Mouse (Mus musculus): ENCODE results near the gene Poc1b. TPM values are rescaled to one million over a fixed set of nuclear protein-coding genes. Genes with fewer than 3 reads are reported as not detected.

Gene Poc1b
- total and polyA plus RNA-seq, 2 experiments from 2014 or later = 12.0 to 12.4 TPM

- no peak overlapping the region for H3K27ac ChIP-seq (ENCODE audit: low read depth, low read length)
- no peak for TF ChIP-seq CTCF (IDR thresholded peaks at IDR 0.05; ENCODE audit: low read depth)
- no peaks in the 10 kb centered on the region for H3K36me3 ChIP-seq (ENCODE audit: insufficient read depth)
- WGBS = 13% methylated on average over 1 of the region's 1 CpGs
- no peak overlapping the region for H3K4me3 ChIP-seq (ENCODE audit: low read depth, low read length)
- H3K27me3 ChIP-seq (ENCODE audit: insufficient read depth, low read length) = no peaks in the 10 kb centered on the region
- peaks cover 3% of the 10 kb centered on the region; the same call in 1 of the 2 replicates for H3K4me1 ChIP-seq (ENCODE audit: insufficient read depth)
- H3K4me2 ChIP-seq (ENCODE audit: low read depth) = no peak overlapping the region
- ATAC-seq (no peak), DNase-seq (no peak)
- no peaks in the 10 kb centered on the region for H3K9me3 ChIP-seq (ENCODE audit: low read length)
- no peak overlapping the region for H3K9ac ChIP-seq
These were observed 95.0 kb downstream of the Poc1b start for GRCm38 (mm10) chr10:99201786-99202185.

- no peak overlapping the region for H3K4me3 ChIP-seq (ENCODE audit: low read depth, low read length)
- no peak overlapping the region for H3K9ac ChIP-seq
- H3K9me3 ChIP-seq (ENCODE audit: low read length) = no peaks in the 10 kb centered on the region
- no peaks in the 10 kb centered on the region for H3K27me3 ChIP-seq (ENCODE audit: insufficient read depth, low read length)
- no peak overlapping the region for H3K27ac ChIP-seq (ENCODE audit: low read depth, low read length)
- H3K4me2 ChIP-seq (ENCODE audit: low read depth) = no peak overlapping the region
- ATAC-seq (no peak), DNase-seq (no peak)
- no peaks in the 10 kb centered on the region for H3K4me1 ChIP-seq (ENCODE audit: insufficient read depth)
- TF ChIP-seq CTCF (IDR thresholded peaks at IDR 0.05; ENCODE audit: low read depth) = no peak
- no peaks in the 10 kb centered on the region for H3K36me3 ChIP-seq (ENCODE audit: insufficient read depth)
- 44% methylated on average over 8 of the region's 8 CpGs for WGBS
These were observed 95.5 kb downstream of the Poc1b start for GRCm38 (mm10) chr10:99202363-99202762.

- 57% methylated on average over 5 of the region's 5 CpGs for WGBS
- H3K4me3 ChIP-seq (ENCODE audit: low read depth, low read length) = no peak overlapping the region
- no peak overlapping the region for H3K9ac ChIP-seq
- no peaks in the 10 kb centered on the region for H3K36me3 ChIP-seq (ENCODE audit: insufficient read depth)
- DNase-seq (no peak), ATAC-seq (no peak)
- H3K4me1 ChIP-seq (ENCODE audit: insufficient read depth) = no peaks in the 10 kb centered on the region
- H3K27ac ChIP-seq (ENCODE audit: low read depth, low read length) = no peak overlapping the region
- H3K4me2 ChIP-seq (ENCODE audit: low read depth) = peak overlapping the region; percentile 47
- no peaks in the 10 kb centered on the region for H3K9me3 ChIP-seq (ENCODE audit: low read length)
- TF ChIP-seq CTCF (IDR thresholded peaks at IDR 0.05; ENCODE audit: low read depth) = no peak
- no peaks in the 10 kb centered on the region for H3K27me3 ChIP-seq (ENCODE audit: insufficient read depth, low read length)
These were observed 96.3 kb downstream of the Poc1b start for GRCm38 (mm10) chr10:99203163-99203562.

- DNase-seq (no peak), ATAC-seq (peak; percentile 42; the same call in 1 of the 2 replicates)
- TF ChIP-seq CTCF (IDR thresholded peaks at IDR 0.05; ENCODE audit: low read depth) = no peak
- Histone ChIP-seq H3K9ac (no peak overlapping the region), H3K36me3 (ENCODE audit: insufficient read depth) (no peaks in the 10 kb centered on the region), H3K4me3 (ENCODE audit: low read depth, low read length) (peak overlapping the region; percentile 27), H3K4me2 (ENCODE audit: low read depth) (peak overlapping the region; percentile 47), H3K4me1 (ENCODE audit: insufficient read depth) (no peaks in the 10 kb centered on the region), H3K27ac (ENCODE audit: low read depth, low read length) (no peak overlapping the region), H3K9me3 (ENCODE audit: low read length) (no peaks in the 10 kb centered on the region), H3K27me3 (ENCODE audit: insufficient read depth, low read length) (no peaks in the 10 kb centered on the region)
- WGBS = 10% methylated on average over 29 of the region's 29 CpGs
These were observed 97.0 kb downstream of the Poc1b start for GRCm38 (mm10) chr10:99203577-99204487.

GRCm38 (mm10) chr10:99204553-99204952, 97.7 kb downstream of the Poc1b start:
- DNase-seq = no peak
- Histone ChIP-seq H3K27ac (ENCODE audit: low read depth, low read length) (no peak overlapping the region), H3K9ac (no peak overlapping the region), H3K9me3 (ENCODE audit: low read length) (no peaks in the 10 kb centered on the region), H3K4me1 (ENCODE audit: insufficient read depth) (no peaks in the 10 kb centered on the region), H3K4me2 (ENCODE audit: low read depth) (peak overlapping the region; percentile 47), H3K36me3 (ENCODE audit: insufficient read depth) (no peaks in the 10 kb centered on the region), H3K27me3 (ENCODE audit: insufficient read depth, low read length) (no peaks in the 10 kb centered on the region), H3K4me3 (ENCODE audit: low read depth, low read length) (no peak overlapping the region)
- no peak for TF ChIP-seq CTCF (IDR thresholded peaks at IDR 0.05; ENCODE audit: low read depth)
- WGBS = 7% methylated on average over 11 of the region's 11 CpGs
- ATAC-seq = no peak

GRCm38 (mm10) chr10:99207121-99207520, 100.3 kb downstream of the Poc1b start:
- no peak overlapping the region for H3K4me3 ChIP-seq (ENCODE audit: low read depth, low read length)

GRCm38 (mm10) chr10:99209146-99209800, 102.4 kb downstream of the Poc1b start:
- H3K36me3 ChIP-seq (ENCODE audit: insufficient read depth) = no peaks in the 10 kb centered on the region
- H3K4me2 ChIP-seq (ENCODE audit: low read depth) = no peak overlapping the region
- DNase-seq = no peak
- TF ChIP-seq CTCF (IDR thresholded peaks at IDR 0.05; ENCODE audit: low read depth) = no peak
- 78% methylated on average over 13 of the region's 13 CpGs for WGBS
- H3K4me3 ChIP-seq (ENCODE audit: low read depth, low read length) = no peak overlapping the region
- H3K4me1 ChIP-seq (ENCODE audit: insufficient read depth) = no peaks in the 10 kb centered on the region
- no peak overlapping the region for H3K9ac ChIP-seq
- no peak overlapping the region for H3K27ac ChIP-seq (ENCODE audit: low read depth, low read length)
- H3K9me3 ChIP-seq (ENCODE audit: low read length) = no peaks in the 10 kb centered on the region
- no peaks in the 10 kb centered on the region for H3K27me3 ChIP-seq (ENCODE audit: insufficient read depth, low read length)
- ATAC-seq = no peak

More at GRCm38 (mm10) chr10:99207121-99207520, 100.3 kb downstream of the Poc1b start:
- Histone ChIP-seq H3K9ac (no peak overlapping the region), H3K4me1 (ENCODE audit: insufficient read depth) (no peaks in the 10 kb centered on the region), H3K27me3 (ENCODE audit: insufficient read depth, low read length) (no peaks in the 10 kb centered on the region), H3K36me3 (ENCODE audit: insufficient read depth) (no peaks in the 10 kb centered on the region), H3K27ac (ENCODE audit: low read depth, low read length) (no peak overlapping the region), H3K4me2 (ENCODE audit: low read depth) (no peak overlapping the region), H3K9me3 (ENCODE audit: low read length) (no peaks in the 10 kb centered on the region)
- ATAC-seq = no peak
- TF ChIP-seq CTCF (IDR thresholded peaks at IDR 0.05; ENCODE audit: low read depth) = no peak
- WGBS = 53% methylated on average over 2 of the region's 2 CpGs
- DNase-seq = no peak
